Mouse (Mus musculus) cerebellum, adult 11-12 months (tissue): ENCODE data around the gene 1110025L11Rik.
"Not testable (repeated sequence)": the region's sequence is repeated elsewhere in the genome, so short reads cannot be mapped to it uniquely, and the experiment has no call there.

Experiments used
- DNase-seq: peaks from one replicate; pipeline ENCODE4 v3.0.0; 2022

The 1110025L11Rik gene

GRCm38 (mm10) chr16:89063902-89064301, at the start of gene 1110025L11Rik:
1110025L11Rik (minus strand) TSS chr16:89064002.
- not testable (repeated sequence) for DNase-seq

- not testable (repeated sequence) for DNase-seq
Observed at GRCm38 (mm10) chr16:89071041-89071440, 7.2 kb upstream of the 1110025L11Rik start.

- DNase-seq, result no peak
Observed at GRCm38 (mm10) chr16:89047783-89048182, 16.0 kb downstream of the 1110025L11Rik start, which contains the start of gene Krtap6-5. Krtap6-5 (minus strand) TSS chr16:89047883.

- not testable (repeated sequence) for DNase-seq
Observed at GRCm38 (mm10) chr16:89041372-89041771, 22.4 kb downstream of the 1110025L11Rik start, which contains the start of gene Gm10228. Gm10228 (minus strand) TSS chr16:89041472.

GRCm38 (mm10) chr16:89031399-89031798, 32.4 kb downstream of the 1110025L11Rik start, which contains the start of gene Krtap6-1:
Krtap6-1 (plus strand) TSS chr16:89031699.
- DNase-seq, result not testable (repeated sequence)

- not testable (repeated sequence) for DNase-seq
Observed at GRCm38 (mm10) chr16:89014984-89015383, 48.8 kb downstream of the 1110025L11Rik start, which contains the start of gene Gm10229. Gm10229 (plus strand) TSS chr16:89015284.

- no peak for DNase-seq
Observed at GRCm38 (mm10) chr16:89013973-89014372, 49.8 kb downstream of the 1110025L11Rik start.
